Mouse (Mus musculus): ENCODE results near the gene Zfp428. TPM values are rescaled to one million over a fixed set of nuclear protein-coding genes. Genes with fewer than 3 reads are reported as not detected.

The Zfp428 gene
- total and polyA plus RNA-seq, 3 experiments = 11.1 to 20.4 (median 15.1) TPM

DNA sequence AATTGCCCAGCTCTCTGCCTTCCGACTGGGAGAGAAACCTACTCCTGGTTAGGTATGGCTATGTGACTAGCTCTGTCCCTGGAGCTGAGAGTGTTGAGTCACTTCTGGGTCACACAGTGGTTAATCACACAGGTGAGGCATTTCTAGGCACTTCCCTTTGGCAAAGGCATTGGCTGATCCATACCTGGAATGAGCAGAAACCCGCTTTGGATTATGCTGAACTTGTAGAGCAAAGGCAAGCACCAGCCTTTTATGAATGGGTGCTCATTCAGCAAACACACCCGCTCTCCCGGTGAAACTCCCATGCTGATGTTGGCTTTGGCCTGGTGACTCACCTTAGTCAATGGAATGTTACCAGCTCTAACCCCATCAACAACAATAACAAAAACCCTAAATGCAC lies 32.9 kb downstream of the Zfp428 start:
- H3K9me3 ChIP-seq (replicated peaks; ENCODE audit: low read length) = peaks cover 3% of the 10 kb centered on the region
- DNase-seq (ENCODE audit: extremely low read depth) = no peak
- no peak overlapping the region for H3K27ac ChIP-seq (ENCODE audit: insufficient read depth, low read depth)
- no peak overlapping the region for H3K4me2 ChIP-seq (ENCODE audit: insufficient read depth, low read depth, poor library complexity, severe bottlenecking)
- TF ChIP-seq POLR2AphosphoS2 (IDR thresholded peaks at IDR 0.05; ENCODE audit: low read depth, low read length) = no peak
- TF ChIP-seq ZKSCAN1 (IDR thresholded peaks at IDR 0.05; ENCODE audit: borderline replicate concordance, low read depth, low read length) = no peak
- TF ChIP-seq ETS1 (conservative IDR thresholded peaks at IDR 0.05; ENCODE audit: low read depth, low read length) = no peak
- no peak for TF ChIP-seq EP300 (IDR thresholded peaks at IDR 0.05; ENCODE audit: low read length)
- TF ChIP-seq E2F4 (IDR thresholded peaks at IDR 0.05; ENCODE audit: insufficient replicate concordance, low read depth, low read length) = no peak
- no peak for TF ChIP-seq MYC (IDR thresholded peaks at IDR 0.05; ENCODE audit: low read depth, low read length)
- TF ChIP-seq UBTF (IDR thresholded peaks at IDR 0.05; ENCODE audit: low read depth, low read length) = no peak
- TF ChIP-seq SMC3 (IDR thresholded peaks at IDR 0.05; ENCODE audit: low read depth, low read length) = no peak
- H3K9ac ChIP-seq (ENCODE audit: insufficient read depth, low read depth) = no peak overlapping the region
- dilution Hi-C loops (cut with MboI; ENCODE audit: extremely low pct_ligation_motif_present, extremely low pct_unique_long_range_greater_than_20kb, low sequenced_read_pairs) (no loop called here), in situ Hi-C loops (cut with MboI; ENCODE audit: low pct_ligation_motif_present, low pct_unique_long_range_greater_than_20kb, low sequenced_read_pairs) (loop anchor here (10.0 kb wide), 2 partner anchors 55 to 105 kb away; no protein-coding TSS in a partner anchor)
- H3K4me3 ChIP-seq (replicated peaks in 1 of 3; ENCODE audit: low read depth in 2 of 3, low read length in 2 of 3, poor library complexity in 1 of 3) = no peak overlapping the region
- H3K36me3 ChIP-seq (replicated peaks in 1 of 2; ENCODE audit: control insufficient read depth in 1 of 2, insufficient read depth in 1 of 2, low read length in 1 of 2) = peaks cover 4 to 21% of the 10 kb centered on the region in 2 experiments
- H3K4me1 ChIP-seq (ENCODE audit: control insufficient read depth in 1 of 2, insufficient read depth in 2 of 2) = peaks cover 0 to 21% of the 10 kb centered on the region in 2 experiments; a peak in 2 of 4 replicates
- no peaks in the 10 kb centered on the region for H3K27me3 ChIP-seq (replicated peaks)
- no peaks in the 10 kb centered on the region for H3K79me2 ChIP-seq (replicated peaks; ENCODE audit: control insufficient read depth, extremely low read depth, insufficient read depth, poor library complexity, severe bottlenecking)

DNA sequence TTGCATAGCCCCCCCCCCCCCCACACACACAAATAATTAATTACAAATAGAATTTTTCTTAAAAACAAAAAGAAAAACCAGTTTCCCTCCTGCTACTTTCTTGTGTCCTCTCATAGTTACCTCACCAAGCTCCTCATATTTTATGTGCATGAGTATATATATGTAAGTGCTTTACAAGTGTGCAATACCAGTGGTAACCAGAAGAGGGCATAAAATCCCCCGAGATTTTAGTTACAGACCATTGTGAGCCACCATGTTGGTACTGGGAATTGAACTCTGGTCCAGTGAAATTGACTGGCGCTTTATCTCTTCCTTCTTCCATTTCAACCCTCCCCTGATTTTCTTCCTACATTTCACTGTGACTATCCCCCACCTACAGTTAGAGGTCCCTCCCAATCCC lies 37.7 kb downstream of the Zfp428 start:
- H3K79me2 ChIP-seq (replicated peaks; ENCODE audit: control insufficient read depth, extremely low read depth, insufficient read depth, poor library complexity, severe bottlenecking) = peaks cover 18% of the 10 kb centered on the region
- no peaks in the 10 kb centered on the region for H3K27me3 ChIP-seq (replicated peaks)
- in situ Hi-C loops (cut with MboI; ENCODE audit: low pct_ligation_motif_present, low pct_unique_long_range_greater_than_20kb, low sequenced_read_pairs) (no loop called here), dilution Hi-C loops (cut with MboI; ENCODE audit: extremely low pct_ligation_motif_present, extremely low pct_unique_long_range_greater_than_20kb, low sequenced_read_pairs) (no loop called here)
- H3K27ac ChIP-seq (ENCODE audit: insufficient read depth, low read depth) = no peak overlapping the region
- H3K9ac ChIP-seq (ENCODE audit: insufficient read depth, low read depth) = no peak overlapping the region
- no peak overlapping the region for H3K4me2 ChIP-seq (ENCODE audit: insufficient read depth, low read depth, poor library complexity, severe bottlenecking)
- peaks cover 3 to 31% of the 10 kb centered on the region in 2 experiments; a peak in 3 of 4 replicates for H3K4me1 ChIP-seq (ENCODE audit: control insufficient read depth in 1 of 2, insufficient read depth in 2 of 2)
- peaks cover 8 to 19% of the 10 kb centered on the region in 2 experiments for H3K36me3 ChIP-seq (replicated peaks in 1 of 2; ENCODE audit: control insufficient read depth in 1 of 2, insufficient read depth in 1 of 2, low read length in 1 of 2)
- DNase-seq (ENCODE audit: extremely low read depth) = no peak
- no peak overlapping the region for H3K4me3 ChIP-seq (replicated peaks in 1 of 3; ENCODE audit: low read depth in 2 of 3, low read length in 2 of 3, poor library complexity in 1 of 3)
- peak; percentile 28 to 39; a peak in 3 of 4 replicates for TF ChIP-seq CTCF (conservative IDR thresholded peaks at IDR 0.05 in 1 of 2, IDR thresholded peaks at IDR 0.05 in 1 of 2; ENCODE audit: low read depth in 2 of 2, low read length in 2 of 2)
- no peak for TF ChIP-seq NRF1 (IDR thresholded peaks at IDR 0.05; ENCODE audit: low read depth, low read length)
- H3K9me3 ChIP-seq (replicated peaks; ENCODE audit: low read length) = peaks cover 4% of the 10 kb centered on the region

DNA sequence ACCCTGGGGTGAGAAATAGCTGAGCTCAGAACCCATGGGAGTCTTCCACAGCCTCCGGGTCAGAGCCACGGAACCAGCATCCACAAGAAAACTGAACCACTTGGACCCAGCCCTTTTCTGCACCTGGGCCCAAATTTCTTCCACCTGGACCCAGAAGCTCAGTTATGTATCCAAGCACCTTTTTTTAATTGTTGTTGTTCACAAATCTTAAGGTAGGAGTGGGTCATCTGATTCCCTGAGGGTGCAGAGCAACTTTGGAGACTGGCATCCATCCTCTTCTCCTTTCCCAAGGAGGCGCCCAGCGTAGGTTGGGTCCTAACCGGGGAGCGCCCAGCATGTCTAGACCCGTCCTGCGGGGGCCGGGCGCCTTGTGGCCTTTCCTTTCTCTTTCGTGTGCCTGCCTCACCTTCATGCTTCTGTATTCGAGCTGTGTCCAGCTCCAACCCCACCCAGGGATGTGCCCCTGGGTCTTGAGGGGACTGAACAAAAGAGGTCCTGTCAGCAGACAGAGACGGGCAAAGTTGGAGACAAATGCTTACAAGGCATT lies 39.3 kb downstream of the Zfp428 start, which contains the start of the genes Pinlyp and Xrcc1:
TSS of gene Pinlyp (minus strand) at position 51 of the 547 bp plus-strand sequence.
TSS of gene Xrcc1 (plus strand) at position 222 of the 547 bp plus-strand sequence.
- in situ Hi-C loops (cut with MboI; ENCODE audit: low pct_ligation_motif_present, low pct_unique_long_range_greater_than_20kb, low sequenced_read_pairs) (no loop called here), dilution Hi-C loops (cut with MboI; ENCODE audit: extremely low pct_ligation_motif_present, extremely low pct_unique_long_range_greater_than_20kb, low sequenced_read_pairs) (no loop called here)
- peak within 1 kb of the TSS; percentile 93 for H3K9ac ChIP-seq (ENCODE audit: insufficient read depth, low read depth)
- TF ChIP-seq MXI1 (IDR thresholded peaks at IDR 0.05; ENCODE audit: low read depth, low read length) = no peak
- peak; percentile 10; the same call in 1 of the 2 replicates for TF ChIP-seq POLR2A (IDR thresholded peaks at IDR 0.05; ENCODE audit: low read depth, low read length)
- no peak for TF ChIP-seq SMC3 (IDR thresholded peaks at IDR 0.05; ENCODE audit: low read depth, low read length)
- no peak for TF ChIP-seq BHLHE40 (IDR thresholded peaks at IDR 0.05; ENCODE audit: low read depth, low read length)
- no peak for TF ChIP-seq JUN (IDR thresholded peaks at IDR 0.05; ENCODE audit: insufficient read depth, low read depth, low read length)
- no peak for TF ChIP-seq JUND (conservative IDR thresholded peaks at IDR 0.05; ENCODE audit: low read depth, low read length)
- no peak for TF ChIP-seq UBTF (IDR thresholded peaks at IDR 0.05; ENCODE audit: low read depth, low read length)
- no peak for TF ChIP-seq ETS1 (conservative IDR thresholded peaks at IDR 0.05; ENCODE audit: low read depth, low read length)
- no peak for TF ChIP-seq RCOR1 (conservative IDR thresholded peaks at IDR 0.05; ENCODE audit: low read depth, low read length)
- no peak for TF ChIP-seq E2F4 (IDR thresholded peaks at IDR 0.05; ENCODE audit: insufficient replicate concordance, low read depth, low read length)
- no peak for TF ChIP-seq MAFK (IDR thresholded peaks at IDR 0.05; ENCODE audit: insufficient replicate concordance, low read length)
- no peak for TF ChIP-seq ZKSCAN1 (IDR thresholded peaks at IDR 0.05; ENCODE audit: borderline replicate concordance, low read depth, low read length)
- TF ChIP-seq POLR2AphosphoS2 (IDR thresholded peaks at IDR 0.05; ENCODE audit: low read depth, low read length) = no peak
- 0 out of 2 replicates have a peak, but pooled peaks have one; percentile 34 for TF ChIP-seq EP300 (IDR thresholded peaks at IDR 0.05; ENCODE audit: low read length)
- TF ChIP-seq HCFC1 (IDR thresholded peaks at IDR 0.05; ENCODE audit: low read depth, low read length) = no peak
- peak; percentile 53; the same call in 1 of the 2 replicates for TF ChIP-seq MAZ (IDR thresholded peaks at IDR 0.05; ENCODE audit: low read depth, low read length)
- no peak for TF ChIP-seq TCF12 (IDR thresholded peaks at IDR 0.05; ENCODE audit: low read depth, low read length)
- no peak for TF ChIP-seq PAX5 (IDR thresholded peaks at IDR 0.05; ENCODE audit: low read length)
- TF ChIP-seq GABPA (IDR thresholded peaks at IDR 0.05; ENCODE audit: insufficient replicate concordance, low read depth, low read length) = no peak
- peak; percentile 83; the same call in 1 of the 2 replicates for TF ChIP-seq CHD1 (IDR thresholded peaks at IDR 0.05; ENCODE audit: low read depth, low read length)

More for the DNA sequence above, 39.3 kb downstream of the Zfp428 start, which contains the start of the genes Pinlyp and Xrcc1:
- Histone ChIP-seq H3K27me3 (replicated peaks) (no peaks in the 10 kb centered on the region), H3K4me1 (ENCODE audit: control insufficient read depth in 1 of 2, insufficient read depth in 2 of 2) (peaks cover 3 to 45% of the 10 kb centered on the region in 2 experiments; a peak in 3 of 4 replicates), H3K27ac (ENCODE audit: insufficient read depth, low read depth) (peak within 1 kb of the TSS; percentile 89), H3K4me3 (replicated peaks in 1 of 3; ENCODE audit: low read depth in 2 of 3, low read length in 2 of 3, poor library complexity in 1 of 3) (peak within 1 kb of the TSS; percentile 70 to 97 (median 89)), H3K36me3 (replicated peaks in 1 of 2; ENCODE audit: control insufficient read depth in 1 of 2, insufficient read depth in 1 of 2, low read length in 1 of 2) (peaks cover 16 to 35% of the 10 kb centered on the region in 2 experiments), H3K4me2 (ENCODE audit: insufficient read depth, low read depth, poor library complexity, severe bottlenecking) (peak within 1 kb of the TSS; percentile 71), H3K79me2 (replicated peaks; ENCODE audit: control insufficient read depth, extremely low read depth, insufficient read depth, poor library complexity, severe bottlenecking) (peaks cover 18% of the 10 kb centered on the region), H3K9me3 (replicated peaks; ENCODE audit: low read length) (peaks cover 4% of the 10 kb centered on the region)
- no peak for DNase-seq (ENCODE audit: extremely low read depth)
